In the genomic region with DNA sequence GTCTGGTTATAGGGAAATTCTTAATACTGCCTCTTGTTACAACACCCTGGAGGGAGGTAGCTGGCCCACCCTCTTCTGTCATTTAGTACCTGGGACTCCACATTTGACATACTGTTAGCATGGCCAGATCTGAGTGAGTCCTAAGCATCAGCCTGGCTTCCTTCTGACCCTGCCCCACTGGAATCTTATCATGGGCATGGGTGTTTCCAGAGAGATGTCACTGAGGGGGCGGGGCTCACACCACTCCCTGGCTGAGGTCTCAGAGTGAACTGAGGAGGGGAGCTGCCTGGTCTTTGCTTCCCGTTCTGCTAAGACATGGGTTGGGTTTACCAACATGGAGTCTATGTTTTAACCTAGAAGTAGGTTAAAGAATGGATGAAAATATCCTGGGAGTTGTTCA, we compare ENCODE assay signal across 27 mouse cellular contexts. TPM values are rescaled to one million over a fixed set of nuclear protein-coding genes. Genes with fewer than 3 reads are reported as not detected.
A peak's percentile ranks its signal among the peaks of the same experiment; 100 is the strongest.
DNase-seq lines count a peak whose midpoint lies in the region; ATAC-seq and TF ChIP-seq lines count a peak whose summit lies in the region.
"Had no signal": no experiment of that assay in that cellular context is flagged by ENCODE, and none has a peak within 500 bp of the region (broad histone marks: within the 10 kb centered on the region; RNA-seq: fewer than 3 reads in every experiment).

No protein-coding gene starts in this region.

- H3K27me3 ChIP-seq in heart, embryonic 10.5 days (ENCODE audit: insufficient read depth, poor library complexity, severe bottlenecking): no peaks in the 10 kb centered on the region
- no peaks in the 10 kb centered on the region for H3K27me3 ChIP-seq in heart, embryonic 12.5 days (replicated peaks)
- H3K27me3 ChIP-seq in lung, embryonic 14.5 days (ENCODE audit: insufficient read depth, low read length): no peaks in the 10 kb centered on the region
- H3K27me3 ChIP-seq: CH12.LX, Patski had no signal

- no peak overlapping the region for H3K4me2 ChIP-seq in heart, embryonic 12.5 days
- no peak overlapping the region for H3K4me2 ChIP-seq in lung, embryonic 14.5 days

- peak; percentile 61 for DNase-seq in heart, adult 11 months
- DNase-seq in heart, adult 8-10 months (ENCODE audit: low spot score): no peak
- DNase-seq in heart, embryonic 10.5 days (ENCODE audit: low spot score): peak; percentile 74
- no peak for DNase-seq in lung, embryonic 14.5 days
- DNase-seq in lung, adult 18-20 months: no peak
- DNase-seq: adrenal gland, adult 2 months; adrenal gland, adult 8-10 months; adrenal gland, postnatal 10 days; adrenal gland, postnatal 14 days; adrenal gland, postnatal 25 days; adrenal gland, postnatal 36 days; B cell, adult 2 months; cerebellum, adult 11 months; cerebellum, adult 11-12 months; cerebellum, adult 18-20 months had no signal

- no peak overlapping the region for H3K9ac ChIP-seq in heart, embryonic 12.5 days
- H3K9ac ChIP-seq in lung, embryonic 14.5 days: no peak overlapping the region

- no peaks in the 10 kb centered on the region for H3K9me3 ChIP-seq in heart, embryonic 10.5 days
- H3K9me3 ChIP-seq in heart, embryonic 12.5 days (replicated peaks): peaks cover 9% of the 10 kb centered on the region
- H3K9me3 ChIP-seq in lung, embryonic 14.5 days (ENCODE audit: low read depth, low read length): no peaks in the 10 kb centered on the region

- H3K27ac ChIP-seq in heart, embryonic 10.5 days: no peak overlapping the region
- H3K27ac ChIP-seq in heart, embryonic 12.5 days (ENCODE audit: poor library complexity, severe bottlenecking): no peak overlapping the region
- H3K27ac ChIP-seq in lung, embryonic 14.5 days (ENCODE audit: low read depth): no peak overlapping the region

- H3K36me3 ChIP-seq in heart, embryonic 10.5 days: no peaks in the 10 kb centered on the region
- H3K36me3 ChIP-seq in heart, embryonic 12.5 days: 0 out of 2 replicates have a peak, but pooled peaks cover 2% of the 10 kb centered on the region
- H3K36me3 ChIP-seq in lung, embryonic 14.5 days (ENCODE audit: insufficient read depth): no peaks in the 10 kb centered on the region
- H3K36me3 ChIP-seq: G1E had no signal

- 48% methylated on average over 2 of the region's 2 CpGs for WGBS in heart, embryonic 10.5 days
- 40% methylated on average over 2 of the region's 2 CpGs for WGBS in heart, embryonic 12.5 days
- 45% methylated on average over 2 of the region's 2 CpGs for WGBS in lung, embryonic 14.5 days

- H3K4me3 ChIP-seq in heart, embryonic 10.5 days: no peak overlapping the region
- H3K4me3 ChIP-seq in heart, embryonic 12.5 days: no peak overlapping the region
- no peak overlapping the region for H3K4me3 ChIP-seq in lung, embryonic 14.5 days (ENCODE audit: low read depth, low read length)

- peaks cover 8% of the 10 kb centered on the region; the same call in 1 of the 2 replicates for H3K4me1 ChIP-seq in heart, embryonic 10.5 days
- H3K4me1 ChIP-seq in heart, embryonic 12.5 days (replicated peaks): peaks cover 5% of the 10 kb centered on the region; the same call in 1 of the 2 replicates
- no peaks in the 10 kb centered on the region for H3K4me1 ChIP-seq in lung, embryonic 14.5 days (ENCODE audit: insufficient read depth)

- no peak for ATAC-seq in heart, embryonic 12.5 days (ENCODE audit: insufficient number of reproducible peaks, low FRiP score)
- peak; percentile 39 for ATAC-seq in lung, embryonic 14.5 days (ENCODE audit: insufficient read depth)
- ATAC-seq: activated CD4-positive, CD25-positive, alpha-beta regulatory T cell, adult 4 months; CD4-positive, CD25-positive, alpha-beta regulatory T cell, adult 4 months; Patski had no signal

- TF ChIP-seq CTCF in lung, embryonic 14.5 days (IDR thresholded peaks at IDR 0.05; ENCODE audit: low read depth): no peak

RNA-seq across cellular contexts. Expression of a gene that starts 36.4 kb away (rescaled TPM):
- under 1 TPM in 3 of 4 experiments, not detected in 1; 0.14 to 0.22 (median 0.19) TPM for total RNA-seq in heart, adult 8-10 months (2022)
- polyA plus RNA-seq in heart, embryonic 10.5 days (2016; fragmentation: Nextera tagmentation; extraction: Ambion mirVana): 0.08 TPM in 1 of 2 replicates, not detected in the other
- polyA plus RNA-seq in heart, embryonic 12.5 days (2016; fragmentation: Nextera tagmentation; extraction: Ambion mirVana): not detected in 2 replicates
- not detected in 2 replicates for polyA plus RNA-seq in lung, embryonic 14.5 days (2014; fragmentation: Nextera tagmentation; extraction: Ambion mirVana)
- total RNA-seq: adrenal gland, adult 18-20 months; adrenal gland, adult 2 months; adrenal gland, postnatal 10 days; adrenal gland, postnatal 14 days; adrenal gland, postnatal 25 days; adrenal gland, postnatal 36 days; adrenal gland, postnatal 4 days; CH12.LX; G1E had no signal
- polyA plus RNA-seq: activated CD4-positive, CD25-positive, alpha-beta regulatory T cell, adult 4 months; adrenal gland, adult 2 months; brain, embryonic 14.5 days; CD4-positive, CD25-positive, alpha-beta regulatory T cell, adult 4 months; G1E; Patski had no signal

RNA-seq across cellular contexts. Expression of a gene that starts 37.9 kb away (rescaled TPM):
- 1 to 10 TPM; 1.1 to 3.6 (median 3.2) TPM for total RNA-seq in heart, adult 8-10 months (2022)
- polyA plus RNA-seq in heart, embryonic 10.5 days (2016; fragmentation: Nextera tagmentation; extraction: Ambion mirVana): 2.3 and 3.6 TPM in 2 replicates
- polyA plus RNA-seq in heart, embryonic 12.5 days (2016; fragmentation: Nextera tagmentation; extraction: Ambion mirVana): 7.0 and 7.7 TPM in 2 replicates
- polyA plus RNA-seq in lung, embryonic 14.5 days (2014; fragmentation: Nextera tagmentation; extraction: Ambion mirVana): 0.29 and 1.0 TPM in 2 replicates
- total RNA-seq: ES-E14, MEL had no signal
- polyA plus RNA-seq: C2C12; CD4-positive, CD25-positive, alpha-beta regulatory T cell, adult 4 months; G1E; Patski had no signal

Comparison
In these comparisons a context has a peak if more than half of its experiments do, and no peak if none do; other contexts are left out.
1. DNase-seq: peak in heart, adult 11 months (single experiment) and heart, embryonic 10.5 days (single experiment); none in heart, adult 8-10 months (single experiment), lung, embryonic 14.5 days (single experiment) and lung, adult 18-20 months (0 of 2).